Mouse (Mus musculus) testis, adult 2 months (tissue): Measurements from ENCODE around the gene Fxyd4. TPM values are rescaled to one million over a fixed set of nuclear protein-coding genes. Genes with fewer than 3 reads are reported as not detected.

Experiments used
- H3K27ac ChIP-seq: fragments of 200-500 bp; 2 replicates; pipeline ENCODE4 v1.5.1; 2012; ENCODE audit warnings: low read depth, low read length; ENCODE audit not compliant: control insufficient read depth, insufficient read depth
- H3K27me3 ChIP-seq: fragments of 200-500 bp; 2 replicates; pipeline ENCODE4 v1.6.1; 2012; ENCODE audit warnings: mild to moderate bottlenecking, low read length, moderate library complexity; ENCODE audit not compliant: control insufficient read depth, insufficient read depth
- H3K36me3 ChIP-seq: fragments of 200-500 bp; 2 replicates; pipeline ENCODE4 v1.6.1; 2012; ENCODE audit warnings: mild to moderate bottlenecking, low read length; ENCODE audit not compliant: control insufficient read depth, insufficient read depth
- H3K4me1 ChIP-seq: fragments of 200-500 bp; 2 replicates; pipeline ENCODE4 v1.6.1; 2012; ENCODE audit warnings: low read length; ENCODE audit not compliant: control insufficient read depth, insufficient read depth
- H3K4me3 ChIP-seq: fragments of 200-500 bp; 2 replicates; pipeline ENCODE4 v1.5.1; 2012; ENCODE audit warnings: low read depth, mild to moderate bottlenecking, low read length, moderate library complexity, mixed read lengths; ENCODE audit not compliant: control insufficient read depth
- CTCF ChIP-seq: fragments of 200-500 bp; IDR thresholded peaks from 2 replicates; pipeline ENCODE4 v1.5.1; 2012; ENCODE audit warnings: low read depth, mild to moderate bottlenecking, inconsistent platforms, low read length, moderate library complexity; ENCODE audit not compliant: control insufficient read depth, insufficient read depth, insufficient replicate concordance
- POLR2A ChIP-seq: fragments of 200-500 bp; IDR thresholded peaks from 2 replicates; pipeline ENCODE4 v1.6.1; 2012; ENCODE audit warnings: low read depth, mild to moderate bottlenecking, inconsistent platforms, low read length, moderate library complexity; ENCODE audit not compliant: control insufficient read depth
- polyA plus RNA-seq: library from polyadenylated mRNA; depleted of rRNA; stranded (reverse); fragments of >200 nt; gene quantifications from 2 replicates; pipeline ENCODE4 v1.2.3, GENCODE M21; 2012; rRNA removed

The Fxyd4 gene
- polyA plus RNA-seq: 3.6 TPM in 1 of 2 replicates, not detected in the other

- TF ChIP-seq POLR2A (no peak), CTCF (no peak)
- Histone ChIP-seq H3K4me1 (no peaks in the 10 kb centered on the region), H3K4me3 (no peak within 1 kb of the TSS), H3K36me3 (no peaks in the 10 kb centered on the region), H3K27ac (no peak within 1 kb of the TSS), H3K27me3 (no peaks in the 10 kb centered on the region)
Measured at GRCm38 (mm10) chr6:117937222-117937932, at the start of gene Fxyd4. Gene Fxyd4 (minus strand): TSS chr6:117937692.

DNA sequence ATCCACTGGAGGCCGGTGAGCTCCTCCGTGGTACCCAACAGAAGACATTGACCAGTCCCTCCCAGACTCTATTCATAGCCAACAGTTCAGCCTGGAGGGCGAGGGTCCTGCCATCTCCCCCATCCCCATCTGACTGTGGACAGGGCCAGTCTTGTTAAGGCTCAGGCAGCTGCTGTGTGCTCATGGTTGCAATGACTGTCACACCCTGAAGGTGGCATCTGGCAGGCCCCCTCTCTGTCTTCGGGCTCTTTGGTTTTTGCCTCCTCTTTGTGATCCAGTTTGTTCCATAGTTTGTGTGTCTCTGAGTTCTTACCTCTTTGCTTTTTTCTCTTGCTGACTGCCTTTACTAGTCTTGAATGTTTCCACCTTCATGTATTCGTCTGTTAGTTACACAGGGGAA, 49.7 kb upstream of the Fxyd4 start:
- H3K27ac ChIP-seq: no peak overlapping the region

GRCm38 (mm10) chr6:117966729-117967128, 29.2 kb upstream of the Fxyd4 start:
- Histone ChIP-seq H3K36me3 (no peaks in the 10 kb centered on the region), H3K4me3 (no peak overlapping the region), H3K4me1 (no peaks in the 10 kb centered on the region), H3K27ac (no peak overlapping the region), H3K27me3 (no peaks in the 10 kb centered on the region)
- TF ChIP-seq CTCF (no peak), POLR2A (no peak)

More for the DNA sequence above, 49.7 kb upstream of the Fxyd4 start:
- Histone ChIP-seq H3K4me3 (no peak overlapping the region), H3K36me3 (no peaks in the 10 kb centered on the region), H3K27me3 (no peaks in the 10 kb centered on the region), H3K4me1 (no peaks in the 10 kb centered on the region)
- no peak for TF ChIP-seq CTCF
- no peak for TF ChIP-seq POLR2A

DNA sequence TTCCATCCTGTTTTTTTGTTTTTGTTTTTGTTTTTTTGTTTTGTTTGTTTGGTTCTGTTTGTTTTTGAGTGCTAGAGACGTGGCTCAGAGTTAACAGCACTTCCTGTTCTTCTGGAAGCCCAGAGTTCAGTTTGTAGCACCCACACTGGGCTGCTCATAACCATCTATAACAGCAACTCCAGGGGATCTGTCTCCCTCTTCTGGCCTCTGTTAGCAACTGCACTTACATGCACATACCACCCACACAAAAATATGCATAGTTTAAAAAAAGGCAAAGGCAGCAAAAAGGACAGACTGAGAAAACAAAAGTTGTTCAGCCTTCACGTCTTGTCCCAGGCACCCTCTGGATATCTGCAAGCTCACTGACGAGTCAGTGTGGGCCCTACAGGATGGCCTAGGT, 25.7 kb upstream of the Fxyd4 start:
- Histone ChIP-seq H3K4me3 (no peak overlapping the region), H3K27ac (no peak overlapping the region), H3K4me1 (no peaks in the 10 kb centered on the region), H3K27me3 (no peaks in the 10 kb centered on the region), H3K36me3 (no peaks in the 10 kb centered on the region)
- TF ChIP-seq POLR2A (no peak), CTCF (no peak)

DNA sequence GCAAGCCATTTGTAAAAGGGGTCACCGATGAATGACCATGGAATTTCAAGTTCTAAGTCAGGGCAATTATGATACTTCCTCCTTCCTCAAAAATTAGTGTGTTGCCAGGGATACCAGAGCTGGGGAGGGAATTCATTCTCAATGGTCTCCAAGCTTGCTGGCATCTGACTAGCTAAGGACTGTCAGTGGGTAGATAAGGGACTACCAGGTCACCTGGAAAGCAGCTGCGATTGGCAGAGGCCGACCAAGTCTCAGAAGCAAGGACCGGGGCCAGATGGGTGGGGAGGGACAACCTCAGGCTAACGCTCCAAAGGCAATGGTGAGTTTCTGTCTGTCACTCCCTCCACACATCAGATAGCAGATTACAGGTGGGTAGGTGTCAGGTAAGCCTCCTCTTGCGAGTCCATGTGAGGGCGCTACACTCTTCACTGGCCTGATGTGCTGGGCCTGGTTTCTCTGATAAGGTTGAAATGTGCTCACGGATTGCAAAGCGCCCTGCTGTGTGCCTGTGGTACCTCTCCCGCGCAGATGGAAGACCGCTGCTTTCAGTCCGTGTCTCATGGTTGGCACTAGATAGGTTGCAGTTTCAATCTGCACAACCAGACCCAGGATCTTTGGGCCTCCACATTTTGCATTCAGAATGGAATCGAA, 19.5 kb upstream of the Fxyd4 start:
- no peaks in the 10 kb centered on the region for H3K4me1 ChIP-seq
- H3K4me3 ChIP-seq: no peak overlapping the region
- H3K36me3 ChIP-seq: no peaks in the 10 kb centered on the region
- TF ChIP-seq POLR2A (no peak), CTCF (no peak)
- H3K27ac ChIP-seq: no peak overlapping the region
- no peaks in the 10 kb centered on the region for H3K27me3 ChIP-seq

- H3K4me3 ChIP-seq: no peak overlapping the region
- H3K27ac ChIP-seq: no peak overlapping the region
- H3K4me1 ChIP-seq: no peaks in the 10 kb centered on the region
- no peaks in the 10 kb centered on the region for H3K36me3 ChIP-seq
- TF ChIP-seq CTCF: no peak
- H3K27me3 ChIP-seq: no peaks in the 10 kb centered on the region
Measured at GRCm38 (mm10) chr6:117956161-117956560, 18.7 kb upstream of the Fxyd4 start.

DNA sequence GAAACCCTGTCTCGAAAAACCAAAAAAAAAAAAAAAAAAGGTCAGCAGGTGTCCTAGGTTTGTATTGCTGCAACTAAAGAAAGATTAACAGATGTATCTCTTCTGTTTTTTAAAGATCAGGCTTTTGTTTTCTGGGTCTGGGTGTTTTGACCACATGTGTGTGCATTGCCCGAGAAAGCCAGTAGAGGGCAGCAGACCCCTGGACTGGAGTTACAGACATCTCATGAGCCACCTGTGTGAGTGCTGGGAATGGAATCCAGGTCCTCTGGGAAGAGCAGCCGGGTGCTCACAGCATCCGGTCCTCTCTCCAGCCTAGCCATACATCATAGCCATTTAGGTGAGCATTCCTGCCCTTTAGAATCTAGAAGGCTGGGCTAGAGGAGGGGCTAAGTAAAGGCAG, 14.8 kb upstream of the Fxyd4 start:
- Histone ChIP-seq H3K36me3 (no peaks in the 10 kb centered on the region), H3K27ac (no peak overlapping the region), H3K4me1 (no peaks in the 10 kb centered on the region), H3K27me3 (no peaks in the 10 kb centered on the region), H3K4me3 (no peak overlapping the region)
- no peak for TF ChIP-seq POLR2A
- TF ChIP-seq CTCF: peak; percentile 61; the same call in 1 of the 2 replicates

DNA sequence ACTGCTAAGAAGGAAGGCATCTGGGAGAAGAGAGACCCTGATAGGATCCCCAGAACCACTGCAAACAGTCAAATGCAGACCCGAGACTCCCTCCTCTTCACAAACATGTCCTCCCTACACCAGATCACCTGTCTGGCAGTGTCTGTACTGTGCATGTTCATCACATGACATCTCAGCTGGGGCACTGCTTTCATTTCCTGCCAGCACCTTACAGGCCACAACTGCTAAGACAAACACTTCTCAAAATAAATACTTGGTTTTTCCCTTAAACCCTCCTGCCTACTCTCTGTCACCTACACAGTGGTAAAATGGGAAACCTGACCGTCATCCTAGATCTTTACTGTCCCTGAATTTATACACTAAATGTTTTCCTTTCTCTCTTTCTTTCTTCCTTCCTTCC, 6.4 kb upstream of the Fxyd4 start:
- H3K4me3 ChIP-seq: no peak overlapping the region
- no peak overlapping the region for H3K27ac ChIP-seq

More for the DNA sequence above, 6.4 kb upstream of the Fxyd4 start:
- TF ChIP-seq POLR2A: no peak
- TF ChIP-seq CTCF: no peak
- Histone ChIP-seq H3K4me1 (no peaks in the 10 kb centered on the region), H3K36me3 (no peaks in the 10 kb centered on the region), H3K27me3 (no peaks in the 10 kb centered on the region)
